Mouse (Mus musculus): ENCODE measurements around the gene Plekhh2.
A peak's percentile ranks its signal among the peaks of the same experiment; 100 is the strongest.

DNA sequence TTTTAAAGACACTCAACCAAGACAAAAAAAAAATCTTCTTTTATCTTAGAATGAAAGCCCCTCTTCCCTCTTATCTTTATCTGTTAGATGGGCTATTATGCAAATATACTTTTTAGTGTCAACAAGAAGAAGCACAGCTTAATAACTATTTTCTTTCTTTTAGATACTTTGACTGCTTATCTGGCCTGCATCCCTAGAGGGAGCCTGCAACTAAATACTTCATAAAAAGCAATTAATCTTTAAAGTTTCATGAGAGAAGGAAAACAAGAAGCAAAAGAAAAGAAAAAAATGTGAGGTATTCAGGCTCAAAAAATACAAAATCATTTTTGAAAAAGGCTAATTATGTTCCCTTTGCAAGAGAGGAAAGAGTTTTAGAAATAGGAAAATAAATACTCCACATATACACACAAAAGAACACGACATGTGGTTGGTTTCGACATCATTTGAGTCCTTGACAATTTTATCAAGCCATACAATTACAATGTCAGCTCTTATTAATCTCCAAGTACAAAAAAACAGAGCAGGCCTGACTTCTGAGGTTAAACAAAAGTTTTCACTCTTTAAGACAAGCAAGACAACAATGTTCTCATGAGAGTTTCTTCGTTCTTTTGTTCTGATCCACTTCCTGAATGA lies 13.6 kb upstream of the Plekhh2 start:
- peak; percentile 43 for TF ChIP-seq CTCF (IDR thresholded peaks at IDR 0.05)
- TF ChIP-seq POLR2A (IDR thresholded peaks at IDR 0.05; ENCODE audit: insufficient read depth, low read depth, low read length), result no peak

Measured in heart, adult 2 months (tissue).